Mouse (Mus musculus): ENCODE measurements at regions not wholly inside any gene's neighbourhood (a gene's known extent, or its start where the extent isn't known, plus 50 kb on each side); places are given as distances from the start of the nearest gene placed in this dataset.

- no peak for DNase-seq (ENCODE audit: extremely low read depth, low read depth)
These were observed 207.0 kb upstream of the Ufl1 start for GRCm38 (mm10) chr4:25488479-25489069.

GRCm38 (mm10) chr4:25483621-25483933, 202.0 kb upstream of the Ufl1 start:
- no peak for DNase-seq (ENCODE audit: extremely low read depth, low read depth)

- no peak for DNase-seq (ENCODE audit: extremely low read depth, low read depth)
These were observed 201.5 kb upstream of the Ufl1 start for GRCm38 (mm10) chr4:25482933-25483620.

GRCm38 (mm10) chr4:25473026-25473425, 191.4 kb upstream of the Ufl1 start:
- DNase-seq (ENCODE audit: extremely low read depth, low read depth), result no peak

GRCm38 (mm10) chr4:25466490-25466889, 184.9 kb upstream of the Ufl1 start:
- no peak for DNase-seq (ENCODE audit: extremely low read depth, low read depth)

GRCm38 (mm10) chr4:25464792-25465590, 183.4 kb upstream of the Ufl1 start:
- no peak for DNase-seq (ENCODE audit: extremely low read depth, low read depth)

- DNase-seq (ENCODE audit: extremely low read depth, low read depth), result peak; percentile 17
These were observed 182.4 kb upstream of the Ufl1 start for GRCm38 (mm10) chr4:25464069-25464468.

GRCm38 (mm10) chr4:25460127-25460526, 178.5 kb upstream of the Ufl1 start:
- DNase-seq (ENCODE audit: extremely low read depth, low read depth), result no peak

- no peak for DNase-seq (ENCODE audit: extremely low read depth, low read depth)
These were observed 173.1 kb upstream of the Ufl1 start for GRCm38 (mm10) chr4:25454752-25455151.

GRCm38 (mm10) chr4:25453127-25453806, 171.6 kb upstream of the Ufl1 start:
- DNase-seq (ENCODE audit: extremely low read depth, low read depth), result no peak

- DNase-seq (ENCODE audit: extremely low read depth, low read depth), result no peak
These were observed 170.2 kb upstream of the Ufl1 start for GRCm38 (mm10) chr4:25451865-25452264.

GRCm38 (mm10) chr4:25432203-25432602, 150.6 kb upstream of the Ufl1 start:
- no peak for DNase-seq (ENCODE audit: extremely low read depth, low read depth)

GRCm38 (mm10) chr4:25416330-25416729, 134.7 kb upstream of the Ufl1 start:
- no peak for DNase-seq (ENCODE audit: extremely low read depth, low read depth)

- no peak for DNase-seq (ENCODE audit: extremely low read depth, low read depth)
These were observed 128.8 kb upstream of the Ufl1 start for GRCm38 (mm10) chr4:25410440-25410839.

GRCm38 (mm10) chr4:25408696-25409448, 127.3 kb upstream of the Ufl1 start:
- DNase-seq (ENCODE audit: extremely low read depth, low read depth), result no peak

GRCm38 (mm10) chr4:25407842-25408241, 126.2 kb upstream of the Ufl1 start:
- DNase-seq (ENCODE audit: extremely low read depth, low read depth), result no peak

- DNase-seq (ENCODE audit: extremely low read depth, low read depth), result no peak
These were observed 107.9 kb upstream of the Ufl1 start for GRCm38 (mm10) chr4:25389542-25389941.

- DNase-seq (ENCODE audit: extremely low read depth, low read depth), result no peak
These were observed 90.4 kb upstream of the Ufl1 start for GRCm38 (mm10) chr4:25372041-25372440.

- no peak for DNase-seq (ENCODE audit: extremely low read depth, low read depth)
These were observed 82.8 kb upstream of the Ufl1 start for GRCm38 (mm10) chr4:25364402-25364801.

GRCm38 (mm10) chr4:25337638-25338037, 56.0 kb upstream of the Ufl1 start:
- DNase-seq (ENCODE audit: extremely low read depth, low read depth), result no peak
